Mouse (Mus musculus) mouse embryonic stem cell (cell line): ENCODE results near the gene Notum.

Experiments used
- in situ Hi-C, 2 experiments: fragments of 300-500 bp; cut with MboI; formaldehyde crosslinking; loops; 1 replicate in 1 of 2; 3 replicates in 1 of 2; pipeline ENCODE4 v1.14.3; 2019 to 2020; ENCODE audit warnings: low sequenced_read_pairs in 2 of 2, low pct_unique_long_range_greater_than_20kb in 1 of 2, mixed read lengths in 1 of 2; ENCODE audit not compliant: unreplicated experiment in 1 of 2

Notum gene

GRCm38 (mm10) chr11:120661076-120661460, at the start of gene Notum:
Notum (minus strand) TSS chr11:120661175.
- in situ Hi-C loops, result loop anchor here in 1 of 2 experiments (25.0 kb wide), 1 partner anchor 424 kb away; the partner anchor contains the start of gene Bahcc1

GRCm38 (mm10) chr11:120710672-120711071, 49.7 kb upstream of the Notum start:
- in situ Hi-C loops, result no loop called here

DNA sequence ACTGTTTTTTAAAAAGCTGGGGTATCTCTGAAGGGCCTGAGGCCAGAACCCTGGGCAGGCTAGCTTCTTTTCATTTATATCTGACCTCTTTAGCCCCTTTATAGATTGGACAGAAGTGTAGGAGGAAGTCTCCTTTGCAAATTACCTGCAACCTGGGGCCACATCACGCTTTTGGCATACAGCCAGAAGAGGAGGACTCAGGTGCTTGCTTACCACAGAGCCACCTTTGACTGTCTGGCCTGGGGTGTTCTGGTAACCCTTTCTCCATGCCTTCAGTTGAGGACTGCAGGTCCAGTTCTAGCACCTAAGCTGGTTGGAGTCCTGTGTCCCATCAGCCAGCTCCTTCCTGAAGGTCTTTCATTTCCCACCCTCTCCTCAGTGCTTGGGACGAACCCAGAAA, 48.6 kb upstream of the Notum start:
- in situ Hi-C loops, result no loop called here

GRCm38 (mm10) chr11:120707969-120708368, 47.0 kb upstream of the Notum start:
- in situ Hi-C loops, result no loop called here

DNA sequence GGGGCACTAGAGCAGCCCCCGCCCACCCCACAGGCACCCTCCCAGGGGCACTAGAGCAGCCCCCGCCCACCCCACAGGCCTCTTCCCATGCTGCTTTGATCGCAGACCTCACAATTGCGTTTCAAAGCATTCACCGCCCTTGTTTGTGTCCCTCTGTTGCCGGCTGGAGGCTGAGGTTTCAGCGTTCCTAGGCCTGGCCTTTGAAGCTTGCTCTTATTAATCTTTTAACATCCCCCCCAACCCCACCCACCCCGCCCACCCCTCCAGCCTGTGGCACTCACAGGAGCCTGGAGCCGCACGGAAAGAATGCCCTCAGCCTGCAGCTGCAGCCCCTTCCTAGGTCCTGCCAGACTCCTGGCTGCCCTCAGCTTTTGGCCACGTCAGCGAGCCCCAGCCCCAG, 46.2 kb upstream of the Notum start:
- in situ Hi-C loops, result no loop called here

GRCm38 (mm10) chr11:120706120-120706519, 45.1 kb upstream of the Notum start:
- in situ Hi-C loops, result no loop called here

- in situ Hi-C loops, result no loop called here
Observed at GRCm38 (mm10) chr11:120704486-120705325, 43.7 kb upstream of the Notum start.

- in situ Hi-C loops, result no loop called here
Observed at GRCm38 (mm10) chr11:120703696-120704454, 42.9 kb upstream of the Notum start.

GRCm38 (mm10) chr11:120697741-120698140, 36.8 kb upstream of the Notum start:
- in situ Hi-C loops, result no loop called here

GRCm38 (mm10) chr11:120696568-120696967, 35.6 kb upstream of the Notum start:
- in situ Hi-C loops, result no loop called here

- in situ Hi-C loops, result no loop called here
Observed at GRCm38 (mm10) chr11:120695641-120696040, 34.7 kb upstream of the Notum start.

DNA sequence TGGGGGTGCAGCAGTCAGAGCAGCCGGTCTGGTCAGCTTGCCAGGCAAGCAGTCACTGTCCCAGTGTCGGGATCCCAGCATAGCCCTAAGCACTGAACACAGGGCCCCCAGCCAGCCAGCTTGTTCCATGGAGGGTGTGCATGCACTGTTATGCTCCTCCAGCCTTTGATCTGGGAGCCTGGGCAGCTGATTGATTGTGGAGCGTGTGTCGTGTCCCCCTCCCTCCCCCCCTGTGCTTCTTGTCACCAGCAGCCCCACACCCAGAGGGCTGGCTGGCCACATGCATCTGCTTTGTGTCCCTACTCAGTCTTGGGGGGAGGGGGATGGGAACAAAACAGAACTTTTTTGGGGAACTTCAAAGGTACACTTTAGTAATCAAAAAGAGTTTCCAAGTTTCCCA, 34.2 kb upstream of the Notum start:
- in situ Hi-C loops, result no loop called here

GRCm38 (mm10) chr11:120693461-120693860, 32.5 kb upstream of the Notum start:
- in situ Hi-C loops, result no loop called here

- in situ Hi-C loops, result no loop called here
Observed at GRCm38 (mm10) chr11:120692471-120693011, 31.6 kb upstream of the Notum start.

DNA sequence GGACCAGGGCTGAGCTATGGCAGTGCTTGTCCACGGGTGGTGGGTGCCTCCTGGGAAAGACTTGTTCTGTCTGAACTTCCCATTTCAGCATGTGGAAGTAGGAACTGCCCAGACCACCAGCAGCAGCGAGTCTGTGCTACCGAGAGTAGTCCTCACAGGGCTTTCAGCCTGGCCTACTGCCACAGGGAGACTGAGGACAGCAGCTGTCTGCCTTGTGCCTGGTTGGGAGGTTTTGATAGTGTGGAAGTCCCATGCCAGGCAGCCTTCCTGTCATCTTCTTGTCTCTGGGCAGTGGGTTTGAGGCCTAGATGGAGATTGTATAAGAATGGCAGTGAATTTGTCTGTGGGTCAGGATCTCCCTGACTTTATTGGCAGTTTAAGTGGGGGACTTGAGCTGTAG, 28.4 kb upstream of the Notum start:
- in situ Hi-C loops, result no loop called here

GRCm38 (mm10) chr11:120686650-120687272, 25.8 kb upstream of the Notum start:
- in situ Hi-C loops, result no loop called here

DNA sequence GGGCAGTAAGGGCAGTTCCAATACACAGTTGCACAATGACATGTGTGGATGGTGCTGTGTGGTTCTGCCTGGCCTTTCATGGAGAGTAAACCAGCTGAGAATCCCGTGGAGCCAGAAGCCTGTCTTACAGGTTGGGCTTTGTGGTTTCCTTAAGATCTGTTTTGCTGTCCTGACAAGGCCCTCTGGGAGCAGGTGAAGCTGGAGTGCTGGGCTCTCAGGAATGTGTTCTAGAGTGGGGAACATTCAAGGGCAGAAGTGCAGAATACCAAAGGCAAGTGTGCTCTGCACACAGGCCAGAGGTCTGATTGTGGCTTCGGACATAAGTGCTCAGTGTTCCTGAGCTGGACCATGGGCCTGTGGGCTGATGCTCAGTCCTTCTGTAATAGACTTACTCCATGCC, 23.7 kb upstream of the Notum start:
- in situ Hi-C loops, result no loop called here

- in situ Hi-C loops, result no loop called here
Observed at GRCm38 (mm10) chr11:120684086-120684485, 23.1 kb upstream of the Notum start.

- in situ Hi-C loops, result no loop called here
Observed at GRCm38 (mm10) chr11:120683536-120683935, 22.6 kb upstream of the Notum start.
